Mouse (Mus musculus): ENCODE data around the gene Ppp4c.
A peak's percentile ranks its signal among the peaks of the same experiment; 100 is the strongest.
"Not testable (repeated sequence)": the region's sequence is repeated elsewhere in the genome, so short reads cannot be mapped to it uniquely, and the experiment has no call there.

Ppp4c gene

GRCm38 (mm10) chr7:126779983-126780970 is 12.0 kb downstream of the Ppp4c start:
- peak; percentile 94 for DNase-seq (ENCODE audit: low spot score)

GRCm38 (mm10) chr7:126779101-126779500 is 13.2 kb downstream of the Ppp4c start:
- DNase-seq (ENCODE audit: low spot score), result not testable (repeated sequence)

GRCm38 (mm10) chr7:126778147-126778546 is 14.1 kb downstream of the Ppp4c start:
- DNase-seq (ENCODE audit: low spot score), result no peak

- no peak for DNase-seq (ENCODE audit: low spot score)
These were observed 14.8 kb downstream of the Ppp4c start for GRCm38 (mm10) chr7:126777476-126777875.

- DNase-seq (ENCODE audit: low spot score), result peak; percentile 94
These were observed 15.7 kb downstream of the Ppp4c start, which contains the start of gene Ypel3 for GRCm38 (mm10) chr7:126776598-126777057. TSS of gene Ypel3 (plus strand) at chr7:126776955.

- no peak for DNase-seq (ENCODE audit: low spot score)
These were observed 16.4 kb downstream of the Ppp4c start for GRCm38 (mm10) chr7:126775978-126776234.

GRCm38 (mm10) chr7:126775185-126775977 is 16.9 kb downstream of the Ppp4c start:
- DNase-seq (ENCODE audit: low spot score), result no peak

GRCm38 (mm10) chr7:126774463-126774862 is 17.8 kb downstream of the Ppp4c start:
- DNase-seq (ENCODE audit: low spot score), result no peak

GRCm38 (mm10) chr7:126773351-126773750 is 18.9 kb downstream of the Ppp4c start:
- DNase-seq (ENCODE audit: low spot score), result no peak

- no peak for DNase-seq (ENCODE audit: low spot score)
These were observed 21.5 kb downstream of the Ppp4c start for GRCm38 (mm10) chr7:126770784-126771183.

GRCm38 (mm10) chr7:126767001-126767400 is 25.3 kb downstream of the Ppp4c start:
- no peak for DNase-seq (ENCODE audit: low spot score)

- no peak for DNase-seq (ENCODE audit: low spot score)
These were observed 26.1 kb downstream of the Ppp4c start, which contains the start of gene Gdpd3 for GRCm38 (mm10) chr7:126766201-126766600. TSS of gene Gdpd3 (plus strand) at chr7:126766334.

GRCm38 (mm10) chr7:126765540-126765939 is 26.8 kb downstream of the Ppp4c start:
- no peak for DNase-seq (ENCODE audit: low spot score)

GRCm38 (mm10) chr7:126762471-126763008 is 29.8 kb downstream of the Ppp4c start:
- DNase-seq (ENCODE audit: low spot score), result no peak

- no peak for DNase-seq (ENCODE audit: low spot score)
These were observed 30.7 kb downstream of the Ppp4c start for GRCm38 (mm10) chr7:126761529-126762067.

- DNase-seq (ENCODE audit: low spot score), result no peak
These were observed 31.3 kb downstream of the Ppp4c start for GRCm38 (mm10) chr7:126760956-126761355.

GRCm38 (mm10) chr7:126760391-126760802 is 31.9 kb downstream of the Ppp4c start:
- DNase-seq (ENCODE audit: low spot score), result peak; percentile 51

- DNase-seq (ENCODE audit: low spot score), result no peak
These were observed 32.5 kb downstream of the Ppp4c start for GRCm38 (mm10) chr7:126759672-126760390.

GRCm38 (mm10) chr7:126759050-126759671 is 33.1 kb downstream of the Ppp4c start, which contains the start of gene Mapk3:
TSS of gene Mapk3 (plus strand) at chr7:126759601.
- peak; percentile 96 for DNase-seq (ENCODE audit: low spot score)

- no peak for DNase-seq (ENCODE audit: low spot score)
These were observed 33.8 kb downstream of the Ppp4c start for GRCm38 (mm10) chr7:126758539-126758938.

- DNase-seq (ENCODE audit: low spot score), result peak; percentile 94
These were observed 37.4 kb downstream of the Ppp4c start for GRCm38 (mm10) chr7:126754866-126755265.
